Mouse (Mus musculus) kidney, adult 11 months (tissue): ENCODE measurements around the gene Mnd1.

Source experiments
- DNase-seq: peaks from one replicate; pipeline ENCODE4 v3.0.0; 2022

The Mnd1 gene

DNA sequence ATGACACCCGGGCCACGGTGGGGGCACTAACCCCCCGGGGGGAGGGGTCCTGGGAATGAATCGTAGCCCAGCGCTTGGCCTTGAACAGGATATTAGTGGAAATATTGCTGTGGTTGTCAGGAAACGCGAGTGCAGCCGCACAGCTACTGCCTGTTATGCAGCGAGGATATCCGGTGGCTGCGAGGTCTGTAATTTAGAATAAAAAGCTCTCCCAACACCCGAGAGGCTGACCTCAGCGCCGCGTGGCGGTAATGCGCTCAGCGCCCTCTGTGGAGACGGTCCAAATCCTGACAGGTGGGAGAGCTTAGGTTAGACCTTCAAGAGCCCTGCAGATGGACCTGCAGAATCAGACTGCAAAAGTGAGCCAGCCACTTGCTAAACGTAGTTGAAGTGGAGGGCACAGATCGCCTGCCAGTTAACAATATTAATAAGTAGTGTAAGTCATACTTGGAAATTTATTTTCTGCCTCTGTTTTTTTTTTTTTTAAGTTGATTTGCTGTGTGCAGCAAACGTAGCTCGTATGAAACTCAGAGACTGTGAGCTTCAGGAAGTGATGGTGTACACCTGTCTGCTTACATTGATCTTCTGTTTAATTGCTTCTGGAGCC, 115.0 kb downstream of the Mnd1 start:
- no peak for DNase-seq

DNA sequence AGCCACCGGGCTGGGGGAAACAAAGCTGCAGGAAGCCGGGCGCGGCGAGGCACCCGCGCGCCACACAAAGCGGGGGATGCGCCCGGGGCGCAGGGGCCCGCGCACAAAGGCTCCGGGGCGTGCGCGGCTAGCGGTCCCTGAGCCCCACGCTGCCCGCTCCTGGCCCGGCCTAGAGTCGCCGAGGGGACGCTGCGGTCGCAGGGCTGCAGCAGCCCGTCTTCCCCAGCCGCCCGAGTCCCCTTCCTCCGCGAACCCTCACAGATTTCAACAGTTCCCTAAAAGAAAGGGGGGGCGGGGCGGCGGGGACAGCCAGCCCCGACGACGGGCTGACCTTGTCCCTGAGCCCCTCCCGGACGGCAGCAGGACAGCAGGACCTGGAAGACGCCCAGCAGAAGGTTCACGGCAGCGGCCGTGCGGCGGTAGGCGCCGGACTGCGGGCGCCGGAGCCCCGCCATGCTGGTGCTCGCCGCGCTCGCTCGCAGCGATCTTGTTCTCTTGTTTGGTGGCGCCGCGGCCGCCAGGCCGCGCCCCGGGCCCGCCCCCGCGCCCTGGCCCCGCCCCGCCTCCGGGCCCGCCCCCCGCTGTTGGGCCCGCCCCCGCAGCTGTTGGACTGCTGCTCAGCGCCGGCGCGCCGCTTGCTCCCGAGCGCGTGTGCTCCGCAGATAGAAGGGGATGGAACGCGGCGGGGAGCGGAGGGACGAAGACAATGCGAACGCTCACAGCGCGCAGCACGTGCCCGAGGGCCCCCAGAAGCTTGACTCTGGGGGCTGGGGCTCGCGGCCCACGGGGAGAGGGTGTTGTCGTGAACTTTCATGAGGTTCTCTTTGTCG, 115.7 kb downstream of the Mnd1 start, which contains the start of gene Tmem131l:
Gene Tmem131l (minus strand): TSS at position 530 of the 830 bp plus-strand sequence.
- peak; percentile 62 for DNase-seq

DNA sequence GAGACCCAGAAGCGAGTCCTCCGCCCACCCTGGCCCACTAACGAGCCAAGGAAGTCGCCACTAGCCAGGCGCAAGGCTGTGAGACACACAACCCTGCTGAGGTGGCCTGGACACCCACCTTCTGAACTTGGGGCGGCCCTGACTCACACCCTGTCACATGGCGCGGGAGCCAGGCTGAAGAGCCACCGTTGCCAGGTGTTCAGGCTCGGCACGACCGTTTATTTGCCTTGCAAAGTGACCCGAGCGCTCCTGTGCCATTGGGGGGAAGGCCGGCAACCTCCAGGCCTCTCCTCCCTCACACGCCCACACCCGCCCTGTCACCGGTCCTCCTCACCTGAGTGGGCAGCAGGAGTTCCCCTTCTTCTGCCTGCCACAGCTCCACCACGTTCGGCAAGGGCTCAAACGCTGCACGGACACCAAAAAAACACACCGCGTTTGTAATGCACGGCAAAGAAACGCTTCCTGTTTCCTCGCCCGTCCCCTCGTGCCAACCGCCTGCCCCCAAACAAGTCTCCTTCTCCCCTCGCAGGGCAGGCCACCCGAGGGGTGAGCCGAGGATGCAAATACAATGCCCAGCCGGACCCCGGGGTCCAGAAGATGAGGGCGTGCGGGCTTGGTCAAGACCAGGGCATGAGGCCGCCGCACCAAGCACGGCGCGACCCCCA, 116.5 kb downstream of the Mnd1 start:
- DNase-seq = peak; percentile 67

DNA sequence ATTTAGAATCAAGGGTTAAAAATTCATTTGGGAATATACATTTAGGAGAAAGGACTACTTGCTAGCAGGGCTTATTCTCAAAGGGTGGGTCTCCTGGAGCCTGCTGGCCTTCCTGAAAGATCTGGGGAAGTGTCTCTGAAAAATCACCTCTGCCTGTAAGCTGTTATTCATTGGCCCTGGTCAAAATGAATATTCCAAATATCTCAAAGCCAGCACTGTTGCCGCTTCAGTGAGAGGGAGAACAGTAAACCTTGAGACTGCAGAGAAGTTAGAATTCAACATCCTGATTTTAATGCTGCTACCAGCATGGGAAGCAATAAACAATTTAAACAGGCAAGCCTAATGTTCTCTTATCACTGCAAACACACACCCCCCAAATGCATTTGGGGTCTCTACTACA, 117.5 kb downstream of the Mnd1 start:
- DNase-seq = no peak
